Mouse (Mus musculus): ENCODE measurements around the gene Ciapin1.

The Ciapin1 gene

DNA sequence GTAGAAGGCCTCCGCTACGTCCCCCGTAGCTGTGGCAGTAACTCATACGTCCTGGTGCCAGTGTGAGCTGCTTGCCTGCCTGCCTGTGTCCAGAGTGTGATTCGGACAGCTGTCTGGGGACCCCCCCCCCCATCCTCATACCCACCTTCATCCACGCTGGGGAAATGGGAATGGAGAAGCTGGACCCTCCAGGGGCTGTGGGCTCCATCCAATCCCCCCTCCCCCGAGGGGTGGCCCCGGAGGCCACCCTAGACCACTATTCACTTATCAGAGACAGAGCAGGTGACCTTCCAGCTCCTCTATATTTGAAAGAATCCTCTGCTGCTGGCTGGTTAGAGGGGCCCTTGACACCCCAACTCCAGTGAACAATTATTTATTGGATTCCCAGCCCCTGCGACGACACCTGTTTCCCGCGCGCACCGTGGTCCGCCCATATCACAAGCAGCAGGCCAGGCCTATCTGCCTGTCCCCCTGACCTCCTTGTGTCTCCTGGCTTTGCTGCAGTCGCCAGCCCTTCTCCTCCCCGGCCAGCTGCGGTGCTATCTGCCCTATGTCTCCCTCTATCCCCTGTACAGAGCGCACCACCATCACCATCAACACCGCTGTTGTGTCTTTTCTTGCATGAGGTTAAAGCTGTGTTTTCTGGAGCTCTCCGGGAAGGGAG is 57.5 kb downstream of the Ciapin1 start:
- DNase-seq (ENCODE audit: low spot score in 2 of 2): no peak

DNA sequence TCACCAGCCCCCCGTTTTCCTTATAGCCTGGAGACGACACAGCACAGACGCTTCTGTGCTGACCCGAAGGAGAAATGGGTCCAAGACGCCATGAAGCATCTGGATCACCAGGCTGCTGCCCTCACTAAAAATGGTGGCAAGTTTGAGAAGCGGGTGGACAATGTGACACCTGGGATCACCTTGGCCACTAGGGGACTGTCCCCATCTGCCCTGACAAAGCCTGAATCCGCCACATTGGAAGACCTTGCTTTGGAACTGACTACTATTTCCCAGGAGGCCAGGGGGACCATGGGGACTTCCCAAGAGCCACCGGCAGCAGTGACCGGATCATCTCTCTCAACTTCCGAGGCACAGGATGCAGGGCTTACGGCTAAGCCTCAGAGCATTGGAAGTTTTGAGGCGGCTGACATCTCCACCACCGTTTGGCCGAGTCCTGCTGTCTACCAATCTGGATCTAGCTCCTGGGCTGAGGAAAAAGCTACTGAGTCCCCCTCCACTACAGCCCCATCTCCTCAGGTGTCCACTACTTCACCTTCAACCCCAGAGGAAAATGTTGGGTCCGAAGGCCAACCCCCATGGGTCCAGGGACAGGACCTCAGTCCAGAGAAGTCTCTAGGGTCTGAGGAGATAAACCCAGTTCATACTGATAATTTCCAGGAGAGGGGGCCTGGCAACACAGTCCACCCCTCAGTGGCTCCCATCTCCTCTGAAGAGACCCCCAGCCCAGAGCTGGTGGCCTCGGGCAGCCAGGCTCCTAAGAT is 58.4 kb downstream of the Ciapin1 start:
- no peak for DNase-seq (ENCODE audit: low spot score in 2 of 2)

- no peak for DNase-seq (ENCODE audit: low spot score in 2 of 2)
Measured at GRCm38 (mm10) chr8:94778895-94779533, 59.1 kb downstream of the Ciapin1 start.

DNA sequence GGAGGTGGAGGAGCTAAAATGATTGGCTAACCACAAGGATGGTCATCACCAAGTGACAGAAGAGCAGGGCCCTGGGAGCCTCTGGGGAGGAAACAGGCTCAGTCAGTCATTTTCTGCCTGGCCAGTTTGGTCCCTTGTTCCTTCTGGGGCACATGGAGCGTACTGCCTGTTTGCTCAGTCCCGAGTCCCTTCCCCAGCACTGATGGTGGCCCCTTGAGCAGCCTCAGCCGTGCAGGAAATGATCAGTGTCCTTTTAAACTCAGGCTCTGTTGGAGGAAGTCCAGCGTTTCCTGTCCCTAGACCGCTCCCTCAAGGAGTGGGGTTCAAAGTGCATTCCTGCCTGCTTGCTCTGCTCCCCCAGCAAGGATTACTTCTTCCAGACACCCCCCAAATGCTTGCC is 59.7 kb downstream of the Ciapin1 start:
- DNase-seq (ENCODE audit: low spot score in 2 of 2): no peak

DNA sequence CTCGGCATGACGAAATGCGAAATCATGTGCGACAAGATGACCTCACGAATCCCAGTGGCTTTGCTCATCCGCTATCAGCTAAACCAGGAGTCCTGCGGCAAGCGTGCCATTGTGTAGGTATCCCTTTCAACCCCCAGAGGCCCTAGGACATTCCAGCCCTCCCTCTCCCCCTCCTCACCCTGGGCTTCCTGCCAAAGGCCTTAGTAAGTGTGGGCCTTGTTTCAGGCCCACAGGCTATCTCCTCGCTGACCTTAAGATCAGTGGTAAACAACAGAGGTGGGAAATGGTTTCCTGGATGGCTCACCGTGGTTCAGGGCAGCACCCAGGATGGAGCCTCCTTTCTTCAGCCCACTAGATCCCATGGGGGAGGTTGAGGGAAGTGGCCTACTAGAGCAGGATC is 60.1 kb downstream of the Ciapin1 start:
- no peak for DNase-seq (ENCODE audit: low spot score in 2 of 2)

DNA sequence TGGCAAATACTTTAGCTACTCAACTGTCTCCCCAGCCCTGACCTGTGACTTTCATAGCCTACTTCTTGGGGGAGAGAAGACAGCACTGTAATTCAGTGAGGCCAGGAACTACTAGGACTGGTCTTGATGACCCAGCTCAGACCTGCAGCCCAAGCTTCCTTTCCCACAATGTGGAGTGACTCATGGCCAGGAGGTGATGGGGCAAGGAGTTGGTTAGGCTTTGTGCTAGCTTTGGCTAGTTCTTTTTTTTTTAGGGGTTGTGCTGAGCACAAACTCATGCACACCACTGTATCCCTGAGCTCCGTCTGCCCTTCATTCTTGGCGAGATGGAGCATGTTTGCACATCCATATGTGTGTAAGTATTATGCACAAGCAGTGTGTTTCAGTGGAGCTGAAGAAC is 61.8 kb downstream of the Ciapin1 start:
- no peak for DNase-seq (ENCODE audit: low spot score in 2 of 2)

- no peak for DNase-seq (ENCODE audit: low spot score in 2 of 2)
Measured at GRCm38 (mm10) chr8:94774601-94775000, 63.6 kb downstream of the Ciapin1 start.

DNA sequence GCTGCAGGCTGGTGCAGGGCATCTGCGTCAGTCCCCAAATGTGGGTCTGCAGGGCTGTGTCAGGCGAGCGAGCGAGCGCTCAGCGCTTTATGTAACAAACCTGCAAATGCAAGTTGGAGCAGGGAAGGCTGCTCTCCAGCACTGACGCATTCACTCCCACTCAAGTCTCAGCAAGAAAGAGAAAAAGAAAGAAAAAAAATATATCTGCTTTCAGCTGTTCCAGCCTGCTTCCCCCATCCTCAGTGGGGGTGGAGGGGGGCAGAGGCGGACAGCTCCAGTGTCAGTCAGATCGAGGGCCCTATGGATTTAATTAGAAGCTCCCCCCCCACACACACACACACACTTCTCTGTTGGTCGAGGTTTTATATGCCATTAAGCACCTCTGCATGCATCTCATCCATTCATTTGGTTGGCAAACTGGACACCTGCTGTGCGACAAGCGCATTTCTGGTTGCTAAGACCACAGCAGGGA is 64.4 kb downstream of the Ciapin1 start:
- DNase-seq (ENCODE audit: low spot score in 2 of 2): no peak

DNA sequence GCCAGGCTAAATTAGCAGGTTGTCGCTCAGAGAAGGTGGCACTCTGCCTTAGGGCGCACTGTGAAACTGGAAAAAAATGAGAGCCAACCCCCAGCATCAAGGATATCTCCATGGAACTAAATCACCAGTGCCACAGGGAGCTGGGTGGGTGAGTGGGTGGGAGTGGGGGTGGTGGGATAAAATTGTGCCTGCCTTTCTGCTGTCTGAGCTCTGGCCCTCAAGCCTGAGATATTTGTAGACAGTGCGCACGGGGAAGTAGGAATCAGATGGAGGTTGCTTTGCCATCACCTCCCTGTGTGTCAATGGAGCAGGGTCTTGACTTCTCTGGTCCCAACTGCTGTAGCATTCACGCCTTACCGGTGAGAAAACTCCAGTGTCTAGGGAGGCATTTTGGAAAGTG is 65.1 kb downstream of the Ciapin1 start:
- DNase-seq (ENCODE audit: low spot score in 2 of 2): no peak

- DNase-seq (ENCODE audit: low spot score in 2 of 2): peak; percentile 55 to 59
Measured at GRCm38 (mm10) chr8:94771941-94772670, 66.1 kb downstream of the Ciapin1 start, which contains the start of gene Cx3cl1. Gene Cx3cl1 (plus strand): TSS chr8:94772009.

GRCm38 (mm10) chr8:94770945-94771344 is 67.2 kb downstream of the Ciapin1 start:
- peak in 1 of 2 experiments; percentile 51 for DNase-seq (ENCODE audit: low spot score in 2 of 2)

All from cerebellum, postnatal 4 days (tissue).